Mouse (Mus musculus) urinary bladder, postnatal 14 days (tissue): ENCODE measurements around the gene Gm12169.
"Not testable (repeated sequence)": the region's sequence is repeated elsewhere in the genome, so short reads cannot be mapped to it uniquely, and the experiment has no call there.

Experiments used
- DNase-seq: peaks from one replicate; pipeline ENCODE4 v3.0.0; 2021; ENCODE audit warnings: low spot score

Gene Gm12169

GRCm38 (mm10) chr11:46523912-46524311, at the start of gene Gm12169:
Gm12169 (plus strand) TSS chr11:46524212.
- no peak for DNase-seq

GRCm38 (mm10) chr11:46474220-46474619, 49.8 kb upstream of the Gm12169 start:
- DNase-seq, result no peak

DNA sequence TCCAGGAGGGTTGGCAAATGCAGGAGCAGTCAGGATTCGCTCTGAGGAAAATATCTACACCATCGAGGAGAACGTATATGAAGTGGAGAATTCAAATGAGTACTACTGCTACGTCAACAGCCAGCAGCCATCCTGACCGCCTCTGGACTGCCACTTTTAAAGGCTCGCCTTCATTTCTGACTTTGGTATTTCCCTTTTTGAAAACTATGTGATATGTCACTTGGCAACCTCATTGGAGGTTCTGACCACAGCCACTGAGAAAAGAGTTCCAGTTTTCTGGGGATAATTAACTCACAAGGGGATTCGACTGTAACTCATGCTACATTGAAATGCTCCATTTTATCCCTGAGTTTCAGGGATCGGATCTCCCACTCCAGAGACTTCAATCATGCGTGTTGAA, 44.7 kb upstream of the Gm12169 start:
- no peak for DNase-seq

- DNase-seq, result no peak
These were observed 43.5 kb upstream of the Gm12169 start for GRCm38 (mm10) chr11:46480517-46480916.

DNA sequence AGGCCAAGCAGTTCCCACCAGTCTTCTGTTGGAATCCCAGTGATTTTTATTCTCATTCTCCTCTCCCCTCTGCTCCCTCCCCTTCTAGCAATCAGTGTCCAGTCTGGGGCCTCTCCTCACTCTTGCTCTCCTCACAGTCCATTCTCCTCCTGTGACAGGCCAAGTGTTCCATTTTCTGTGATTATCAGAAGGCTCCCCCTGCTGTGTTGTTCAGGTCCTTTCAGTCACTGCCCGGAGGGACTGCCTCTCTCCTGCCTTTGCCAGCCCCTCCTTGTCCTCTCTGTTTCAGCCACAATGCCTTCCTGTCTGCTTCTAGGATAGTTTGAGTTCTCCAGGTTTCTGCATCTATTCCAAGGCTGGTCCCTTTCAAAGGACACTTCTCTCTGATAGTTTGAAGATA, 35.8 kb upstream of the Gm12169 start:
- DNase-seq, result no peak

GRCm38 (mm10) chr11:46488650-46489049, 35.4 kb upstream of the Gm12169 start:
- no peak for DNase-seq

DNA sequence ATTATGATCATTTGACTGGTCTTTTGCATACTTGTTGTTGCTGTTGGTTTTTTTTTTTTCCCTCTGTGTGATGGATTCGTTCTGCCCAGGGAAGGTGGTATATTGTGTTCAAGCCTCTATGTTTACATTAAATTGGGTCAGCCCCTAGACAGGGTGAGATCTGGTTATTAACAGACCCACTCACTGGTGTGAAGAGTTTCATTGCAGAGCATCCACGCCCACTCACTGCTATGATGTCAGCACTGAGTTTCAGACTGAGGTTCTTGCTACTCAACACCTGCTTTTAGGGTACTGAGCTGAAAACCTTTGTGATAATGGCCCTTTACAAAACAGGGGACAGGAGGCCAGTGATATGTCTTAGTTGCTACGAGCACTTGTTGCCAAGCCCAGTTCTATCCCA, 16.9 kb upstream of the Gm12169 start:
- DNase-seq, result no peak

DNA sequence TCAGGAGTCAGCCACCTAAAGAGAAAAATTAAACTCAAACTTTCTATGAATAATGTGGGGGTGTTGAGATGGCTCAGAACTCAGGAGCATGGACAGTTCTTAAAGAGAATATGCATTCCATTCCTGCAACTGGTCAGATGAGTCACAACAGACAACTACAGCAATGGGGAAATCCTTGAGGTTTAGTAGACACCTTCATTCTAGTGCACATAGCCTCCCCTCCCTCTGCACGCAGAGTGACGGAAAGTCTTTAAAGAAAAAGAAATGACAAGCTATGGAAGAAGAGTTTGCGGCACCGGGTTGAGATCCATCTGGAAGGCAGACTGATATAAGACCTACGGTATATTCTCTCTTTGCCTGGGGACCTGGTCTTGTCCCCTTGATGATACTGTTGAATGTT, 14.1 kb upstream of the Gm12169 start:
- DNase-seq, result no peak

DNA sequence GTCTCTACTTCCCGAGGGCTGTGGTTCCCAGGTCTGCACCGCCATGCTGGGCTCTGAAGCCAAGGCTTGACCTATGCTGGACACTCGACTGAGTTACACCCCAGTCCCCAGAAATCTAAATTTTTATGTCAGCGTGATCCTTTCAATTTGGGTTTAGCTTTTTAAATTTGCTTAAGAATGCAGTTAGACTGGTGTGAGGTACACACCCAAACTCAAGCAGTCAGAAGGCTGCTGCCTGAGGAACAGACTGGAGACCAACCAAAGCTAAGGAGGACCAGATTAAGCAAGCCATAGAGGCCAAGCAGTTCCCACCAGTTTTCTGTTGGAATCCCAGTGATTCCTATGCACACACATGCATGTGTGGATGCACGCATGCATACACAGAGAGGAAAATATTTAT, 2.7 kb upstream of the Gm12169 start:
- not testable (repeated sequence) for DNase-seq

DNA sequence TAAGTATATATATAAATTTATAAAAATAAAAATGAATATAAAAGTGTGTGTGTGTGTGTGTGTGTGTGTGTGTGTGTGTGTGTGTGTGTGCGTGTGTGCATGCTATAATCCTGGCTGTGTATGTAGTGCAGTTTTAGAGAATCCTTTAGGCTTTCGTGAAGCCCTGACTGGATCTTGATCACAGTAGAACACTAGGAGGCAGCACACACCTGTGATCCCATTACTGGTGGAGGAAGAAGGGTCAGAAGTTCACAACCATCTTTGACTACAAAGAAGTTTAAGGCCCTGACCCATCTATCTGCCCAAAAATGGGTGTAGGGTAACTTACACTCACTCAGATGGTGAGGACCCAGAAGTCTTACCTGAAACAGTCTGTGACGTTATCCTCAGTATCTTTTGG, 1.3 kb upstream of the Gm12169 start:
- no peak for DNase-seq

GRCm38 (mm10) chr11:46530149-46530548, 6.1 kb downstream of the Gm12169 start:
- DNase-seq, result no peak

DNA sequence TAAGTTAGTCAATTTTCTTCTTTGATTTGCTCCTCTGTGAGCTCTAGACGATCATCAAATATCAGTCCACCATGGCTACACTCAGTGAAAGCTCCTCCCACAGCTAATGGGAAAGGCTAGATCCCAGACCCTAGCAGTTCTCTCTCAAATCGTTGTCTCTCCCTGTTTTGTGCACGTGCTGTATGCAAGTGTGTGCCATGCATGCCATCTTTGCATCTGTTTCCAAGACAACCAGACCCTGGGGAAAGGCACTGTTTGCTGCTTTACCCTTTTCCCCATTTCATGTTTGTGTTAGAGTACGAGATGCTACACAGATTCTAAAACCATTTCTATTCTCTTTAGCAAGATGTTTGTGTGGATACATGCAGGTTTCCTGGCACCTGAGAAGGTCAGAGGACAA, 13.0 kb downstream of the Gm12169 start:
- no peak for DNase-seq

- DNase-seq, result no peak
These were observed 19.5 kb downstream of the Gm12169 start for GRCm38 (mm10) chr11:46543530-46543929.

DNA sequence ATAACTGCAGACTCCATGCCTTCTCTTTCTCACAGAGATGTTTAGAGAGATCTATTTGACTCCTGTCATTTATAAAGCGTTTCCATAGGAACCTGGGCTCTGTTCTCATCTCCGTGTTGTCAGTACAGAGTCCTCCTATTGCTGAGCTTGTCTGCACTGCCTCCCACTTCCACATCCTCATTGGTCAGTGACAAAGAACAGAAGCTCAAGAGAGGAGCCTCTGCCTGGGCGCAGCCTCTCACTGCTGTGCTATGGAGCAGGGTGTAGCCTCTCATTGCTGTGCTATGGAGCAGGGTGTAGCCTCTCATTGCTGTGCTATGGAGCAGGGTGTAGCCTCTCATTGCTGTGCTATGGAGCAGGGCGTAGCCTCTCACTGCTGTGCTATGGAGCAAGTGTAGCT, 25.7 kb downstream of the Gm12169 start:
- no peak for DNase-seq

GRCm38 (mm10) chr11:46552741-46553140, 28.7 kb downstream of the Gm12169 start:
- no peak for DNase-seq

GRCm38 (mm10) chr11:46561096-46561495, 37.1 kb downstream of the Gm12169 start:
- DNase-seq, result no peak

DNA sequence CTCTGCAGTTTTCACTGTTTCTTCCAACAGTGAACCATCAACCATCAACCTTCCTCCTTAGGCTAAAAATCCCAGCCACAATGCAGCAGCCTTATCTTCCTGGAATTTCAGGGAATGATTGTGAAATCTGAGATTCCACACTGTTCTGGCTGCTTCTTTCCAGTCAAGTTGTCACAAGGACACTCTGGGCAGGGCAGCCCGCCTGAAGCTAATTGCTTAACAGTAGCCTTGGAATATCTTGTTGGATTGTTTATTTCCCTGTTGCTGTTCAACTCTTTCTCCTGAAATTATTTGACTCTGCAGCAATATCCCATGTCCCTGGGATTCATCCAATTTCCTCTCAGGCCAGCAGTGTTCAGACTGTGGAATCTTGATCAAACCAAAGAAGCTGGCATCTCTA, 40.7 kb downstream of the Gm12169 start:
- no peak for DNase-seq

DNA sequence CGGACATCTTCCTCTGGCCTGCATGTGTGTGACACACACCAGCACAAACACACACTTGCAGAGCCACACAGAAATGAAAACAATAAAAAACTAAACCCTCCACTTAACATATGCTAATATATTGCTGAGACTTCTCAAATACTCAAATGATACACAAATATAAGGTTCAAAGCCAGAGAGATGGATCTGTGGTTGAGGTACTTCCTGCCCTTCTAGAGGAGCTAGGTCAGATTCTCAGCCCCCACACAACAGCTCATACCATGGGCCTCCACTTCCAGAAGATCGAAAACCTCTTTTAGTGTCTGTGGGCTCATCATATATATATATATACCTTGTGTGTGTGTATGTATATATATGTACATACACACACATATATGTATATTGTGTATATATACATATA, 42.0 kb downstream of the Gm12169 start:
- no peak for DNase-seq

- no peak for DNase-seq
These were observed 45.1 kb downstream of the Gm12169 start for GRCm38 (mm10) chr11:46569107-46569506.

- DNase-seq, result no peak
These were observed 47.3 kb downstream of the Gm12169 start, which contains the start of gene BC053393 for GRCm38 (mm10) chr11:46571327-46571726. BC053393 (plus strand) TSS chr11:46571536.

- no peak for DNase-seq
These were observed 54.8 kb downstream of the Gm12169 start for GRCm38 (mm10) chr11:46578771-46579281.

- no peak for DNase-seq
These were observed 56.4 kb downstream of the Gm12169 start for GRCm38 (mm10) chr11:46580428-46580827.

- DNase-seq, result no peak
These were observed 58.7 kb downstream of the Gm12169 start for GRCm38 (mm10) chr11:46582741-46583140.
